Mouse (Mus musculus) MN1 (cell line): Measurements from ENCODE around the gene Uts2.

Source experiments
- DNase-seq: peaks from one replicate; pipeline ENCODE4 v3.0.0-alpha.2; 2016; ENCODE audit warnings: low spot score

The Uts2 gene

DNA sequence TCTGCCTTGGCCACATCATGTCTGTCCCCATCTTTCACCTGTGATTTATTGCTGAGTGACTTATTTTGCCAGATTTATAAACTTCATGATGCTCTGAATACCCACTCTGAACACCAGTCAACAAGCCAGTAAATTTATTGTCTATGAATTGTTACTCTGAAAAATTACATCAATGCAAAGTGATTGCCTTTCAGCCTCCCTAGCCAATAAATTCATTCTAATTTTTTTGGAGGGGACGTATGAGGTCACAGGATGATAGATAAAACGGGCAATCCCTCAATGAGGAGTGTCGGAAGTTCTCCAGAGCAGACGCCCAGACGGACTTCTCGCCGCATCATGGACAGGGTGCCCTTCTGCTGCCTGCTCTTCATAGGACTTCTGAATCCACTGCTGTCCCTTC, at the start of gene Uts2:
Gene Uts2, plus strand, starts transcription at position 301 of the 400 bp plus-strand sequence.
- DNase-seq = no peak

DNA sequence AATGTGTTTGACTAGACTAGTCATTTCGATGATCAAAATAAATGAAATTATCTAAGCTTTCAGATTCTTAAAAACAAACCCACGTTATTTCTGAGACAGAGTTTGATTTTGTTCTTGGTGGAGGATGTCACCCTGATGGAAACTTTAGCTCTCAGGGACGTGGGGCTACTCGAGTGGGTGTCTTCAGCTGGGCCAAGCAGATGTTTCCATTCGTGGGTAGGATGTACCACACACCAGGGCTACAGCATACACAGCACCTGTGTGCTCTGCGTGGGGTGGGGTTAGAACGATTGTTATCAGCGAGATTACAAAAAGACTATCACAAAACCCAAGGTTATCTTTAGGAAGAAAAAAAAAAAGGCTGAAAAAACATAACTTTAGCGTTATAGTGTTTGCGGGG, 45.9 kb upstream of the Uts2 start:
- no peak for DNase-seq

DNA sequence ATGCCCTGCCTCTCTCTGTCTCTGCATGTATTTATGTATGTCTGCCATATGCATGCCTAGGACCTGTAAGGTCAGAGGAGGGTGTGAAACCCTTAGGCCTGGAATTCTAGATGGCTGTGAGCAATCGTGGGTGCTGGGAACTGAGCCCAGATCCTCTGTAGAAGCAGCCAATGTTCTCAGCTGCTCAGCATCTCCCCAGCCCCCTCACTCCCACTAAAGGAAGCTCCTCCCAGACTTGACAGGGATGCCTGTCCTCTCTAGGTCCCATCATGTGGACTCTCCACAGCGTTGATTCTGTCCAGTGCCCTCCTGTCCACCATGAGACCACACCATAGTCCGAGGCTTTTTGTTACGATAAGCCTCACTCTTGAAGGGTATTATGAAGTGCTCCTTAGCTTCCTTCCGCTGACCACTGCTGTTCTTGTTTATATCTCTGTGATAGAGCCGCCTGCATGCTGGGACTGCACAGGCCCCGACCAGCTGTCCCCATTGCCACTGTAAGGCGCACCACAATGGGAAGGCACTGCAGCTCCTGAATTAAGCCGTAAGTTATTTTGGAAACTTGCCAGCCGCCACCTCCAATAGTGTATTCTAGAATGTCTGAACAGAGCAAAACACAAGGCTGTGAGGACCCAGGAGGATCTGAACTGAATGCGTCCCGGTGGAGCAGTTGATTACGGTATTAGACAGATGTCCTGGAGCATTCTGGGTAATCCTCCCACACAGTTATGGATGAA, 40.4 kb upstream of the Uts2 start:
- DNase-seq = no peak

DNA sequence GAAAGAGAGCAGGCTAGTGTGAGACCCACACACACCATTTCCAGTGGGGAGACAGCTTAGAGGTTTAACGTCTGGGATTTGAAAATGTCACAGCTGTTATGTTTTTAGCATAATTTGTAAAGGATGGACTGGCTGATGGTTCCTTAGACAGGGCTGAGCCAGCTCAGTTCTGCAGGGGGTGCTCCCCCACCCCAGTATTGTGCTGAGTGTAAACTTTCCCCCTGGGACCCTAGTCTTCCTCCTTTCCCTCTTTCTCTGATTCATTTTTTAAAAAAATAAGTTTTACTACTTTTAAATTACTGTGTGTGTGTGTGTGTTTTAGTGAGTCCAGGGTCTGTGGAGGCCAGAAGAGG, 39.8 kb upstream of the Uts2 start:
- DNase-seq = no peak

DNA sequence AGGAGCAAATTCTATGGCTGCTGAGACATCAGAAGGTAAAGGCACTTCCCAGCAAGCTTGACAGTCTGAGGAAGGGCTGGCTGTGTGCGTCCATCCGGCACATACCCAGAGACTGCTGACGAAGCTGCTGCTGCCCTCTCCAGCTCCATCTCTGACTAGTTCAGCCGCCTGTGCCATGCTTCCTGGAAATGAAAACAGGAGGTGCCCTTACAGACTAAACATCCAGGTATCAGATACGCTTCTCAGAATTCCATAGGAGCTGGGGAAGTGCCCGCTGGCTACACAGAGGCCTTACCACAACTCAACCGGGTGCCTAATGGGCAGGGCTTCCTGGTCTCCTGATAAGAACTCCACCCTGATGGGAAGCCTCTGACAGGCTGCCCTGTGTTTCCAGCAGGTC, 38.4 kb upstream of the Uts2 start:
- DNase-seq = no peak

DNA sequence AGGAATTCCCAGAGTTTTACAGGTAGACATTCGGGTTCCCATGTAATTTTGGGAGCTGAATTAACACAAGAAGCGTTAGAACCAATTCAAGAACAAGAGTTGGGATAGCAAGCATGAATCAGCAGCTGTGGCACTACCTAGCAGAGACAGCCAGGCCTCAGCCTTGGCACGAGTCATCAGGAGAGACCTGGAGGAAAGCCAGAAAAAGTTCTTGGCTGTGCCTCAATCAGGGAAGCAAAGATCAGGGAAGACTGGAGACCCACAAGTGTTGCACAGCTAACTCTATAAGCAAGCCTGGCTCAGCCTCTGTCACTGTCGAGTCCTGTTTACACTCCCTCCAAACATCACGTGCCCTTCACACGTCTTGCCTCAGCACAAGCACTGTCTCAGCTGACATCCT, 34.7 kb upstream of the Uts2 start:
- peak; percentile 48 for DNase-seq

DNA sequence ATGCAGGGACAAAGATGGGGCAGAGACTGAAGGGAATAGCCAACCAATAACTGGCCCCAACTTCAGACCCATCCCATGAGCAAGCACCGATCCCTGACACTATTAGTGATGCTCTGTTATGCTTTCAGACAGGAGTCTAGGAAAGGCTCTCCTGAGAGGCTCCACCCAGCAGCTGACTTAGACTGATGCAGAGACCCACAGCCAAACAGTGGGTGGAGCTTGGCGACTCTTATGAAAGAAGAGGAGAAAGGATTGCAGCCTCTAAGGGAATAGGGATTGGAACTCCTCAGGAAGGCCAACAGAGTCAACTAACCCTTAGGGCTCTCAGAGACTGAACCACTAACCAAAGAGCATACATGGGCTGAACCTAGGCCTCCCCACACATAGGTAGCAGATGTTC, 33.2 kb upstream of the Uts2 start:
- no peak for DNase-seq

DNA sequence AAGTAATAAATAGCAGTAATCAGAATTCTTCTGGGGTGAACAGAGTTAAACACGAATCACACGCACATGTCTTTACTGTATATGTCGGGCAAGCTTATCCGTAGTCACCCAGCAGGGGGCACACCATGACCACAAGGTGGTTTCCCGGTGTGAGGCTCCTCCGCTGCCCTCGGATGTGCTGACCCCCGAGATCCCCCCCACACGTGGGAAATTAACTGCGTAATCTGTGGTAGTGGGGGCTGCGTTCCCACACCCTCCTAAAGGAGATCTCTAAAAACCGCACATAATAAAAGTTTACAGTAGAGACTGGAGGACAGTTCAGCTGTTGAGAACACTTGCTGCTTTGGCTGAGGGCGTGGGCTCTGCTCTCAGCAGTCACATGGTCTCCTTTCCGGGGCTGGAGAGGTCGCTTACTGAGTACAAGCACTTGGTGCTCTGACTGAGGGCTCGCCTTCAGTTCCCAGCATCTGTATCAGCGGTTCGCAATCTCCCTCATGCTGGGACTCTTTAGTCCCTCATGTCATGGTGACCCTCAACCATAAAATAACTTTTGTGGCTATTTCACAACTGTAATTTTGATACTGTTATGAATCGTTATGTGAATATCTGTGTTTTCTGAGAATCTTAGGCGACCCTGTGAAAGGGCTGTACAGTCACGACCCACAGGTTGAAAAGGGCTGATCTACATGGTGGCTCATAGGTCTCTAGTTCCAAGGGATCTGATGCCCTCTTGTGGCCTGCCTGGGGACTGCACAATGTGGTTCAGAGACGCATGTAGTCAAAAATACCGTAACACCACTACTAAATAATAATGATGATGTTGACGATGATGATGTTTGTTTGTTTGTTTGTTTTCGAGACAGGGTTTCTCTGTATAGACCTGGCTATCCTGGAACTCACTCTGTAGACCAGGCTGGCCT, 32.0 kb upstream of the Uts2 start:
- peak; percentile 91 for DNase-seq

DNA sequence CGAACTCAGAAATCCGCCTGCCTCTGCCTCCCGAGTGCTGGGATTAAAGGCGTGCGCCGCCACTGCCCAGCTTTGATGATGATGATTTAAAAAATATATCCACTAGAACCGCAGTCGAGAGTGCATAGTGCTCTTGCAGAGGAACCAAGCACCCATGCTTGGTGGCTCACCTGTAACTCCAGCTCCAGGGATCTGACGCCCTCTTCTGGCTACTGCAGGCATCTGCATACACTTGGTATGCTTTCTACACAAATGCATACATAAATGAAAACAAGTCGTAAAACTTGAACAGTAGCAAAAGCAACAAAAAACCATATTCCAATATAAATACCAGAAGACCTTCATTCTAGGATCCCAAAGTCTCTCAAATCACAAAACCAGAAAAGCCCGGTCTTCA, 31.3 kb upstream of the Uts2 start:
- no peak for DNase-seq

DNA sequence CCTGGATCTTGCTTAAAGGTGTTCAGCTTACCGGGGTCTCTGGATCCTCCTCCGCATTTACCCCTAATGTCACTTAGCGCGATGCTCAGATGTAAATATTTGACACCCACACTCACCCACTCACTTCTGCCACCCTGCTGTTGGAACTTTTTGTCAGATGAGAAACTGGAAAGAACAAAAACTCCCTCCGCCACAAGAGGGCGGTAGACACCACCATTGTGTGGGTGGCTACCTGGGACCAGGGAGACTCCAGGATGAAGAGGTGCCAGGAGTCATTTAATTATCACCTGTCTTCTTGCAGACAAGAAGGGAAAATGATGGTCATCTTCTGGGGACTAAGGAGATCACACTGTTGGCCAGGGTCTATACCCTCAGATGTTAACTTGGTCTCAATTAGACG, 30.3 kb upstream of the Uts2 start:
- DNase-seq = peak; percentile 76

DNA sequence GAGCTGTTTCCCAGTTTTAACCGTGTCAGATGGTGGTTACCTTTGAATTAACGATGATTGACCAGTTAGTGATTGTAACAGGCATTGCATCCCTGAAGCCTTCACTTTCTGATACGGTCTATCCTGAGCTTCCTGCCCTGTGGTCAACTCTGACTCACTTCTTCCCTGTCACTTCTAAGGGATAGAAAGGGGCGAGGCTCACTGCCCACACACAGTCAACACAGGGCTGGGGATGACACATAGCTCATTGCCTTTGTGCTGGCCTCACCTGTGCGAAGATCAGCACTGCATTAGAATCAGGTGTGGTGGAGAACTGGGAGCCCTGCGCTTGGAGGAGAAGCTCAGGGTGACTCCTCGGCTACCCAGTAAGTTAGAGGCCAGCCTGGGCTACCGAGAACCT, 27.9 kb upstream of the Uts2 start:
- no peak for DNase-seq

DNA sequence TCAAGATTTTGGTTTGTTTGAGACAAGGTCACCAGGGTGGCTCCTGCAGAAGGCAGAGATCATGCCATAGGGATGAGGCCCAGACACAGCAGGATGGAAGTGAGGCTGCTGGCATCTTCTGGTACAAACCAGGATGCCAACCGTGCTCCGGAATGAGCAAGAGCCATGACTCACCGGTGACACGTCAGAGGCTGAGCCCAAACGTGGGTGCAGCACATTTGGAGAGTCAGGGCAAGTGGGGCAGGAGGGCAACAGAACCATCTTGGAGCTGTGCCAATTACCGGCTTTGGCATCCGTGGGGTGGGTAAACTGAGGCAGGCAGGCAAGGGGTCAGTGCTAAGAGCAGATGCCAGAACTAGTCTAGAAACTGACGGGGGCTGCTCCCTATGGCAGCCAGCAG, 23.6 kb upstream of the Uts2 start:
- DNase-seq = peak; percentile 44

DNA sequence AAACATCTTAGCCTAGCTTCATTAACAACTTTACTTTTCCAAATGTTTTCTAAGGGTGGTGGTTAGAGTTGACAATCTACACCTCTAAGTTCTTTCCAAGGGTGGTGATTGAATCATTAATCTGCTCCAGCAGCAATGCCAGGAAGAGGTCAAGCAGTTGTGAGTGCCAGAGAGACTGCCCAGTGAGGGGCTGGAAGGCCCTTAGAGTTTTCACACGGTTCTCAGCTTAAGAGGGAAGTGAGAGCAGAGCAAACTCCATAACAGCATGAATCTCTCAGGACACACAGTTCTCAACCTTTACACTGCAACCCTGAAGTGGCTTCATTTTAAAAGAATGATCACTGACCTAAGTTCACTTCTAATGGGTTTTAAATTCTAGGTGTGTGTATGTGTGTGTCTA, 21.8 kb upstream of the Uts2 start:
- DNase-seq = no peak

DNA sequence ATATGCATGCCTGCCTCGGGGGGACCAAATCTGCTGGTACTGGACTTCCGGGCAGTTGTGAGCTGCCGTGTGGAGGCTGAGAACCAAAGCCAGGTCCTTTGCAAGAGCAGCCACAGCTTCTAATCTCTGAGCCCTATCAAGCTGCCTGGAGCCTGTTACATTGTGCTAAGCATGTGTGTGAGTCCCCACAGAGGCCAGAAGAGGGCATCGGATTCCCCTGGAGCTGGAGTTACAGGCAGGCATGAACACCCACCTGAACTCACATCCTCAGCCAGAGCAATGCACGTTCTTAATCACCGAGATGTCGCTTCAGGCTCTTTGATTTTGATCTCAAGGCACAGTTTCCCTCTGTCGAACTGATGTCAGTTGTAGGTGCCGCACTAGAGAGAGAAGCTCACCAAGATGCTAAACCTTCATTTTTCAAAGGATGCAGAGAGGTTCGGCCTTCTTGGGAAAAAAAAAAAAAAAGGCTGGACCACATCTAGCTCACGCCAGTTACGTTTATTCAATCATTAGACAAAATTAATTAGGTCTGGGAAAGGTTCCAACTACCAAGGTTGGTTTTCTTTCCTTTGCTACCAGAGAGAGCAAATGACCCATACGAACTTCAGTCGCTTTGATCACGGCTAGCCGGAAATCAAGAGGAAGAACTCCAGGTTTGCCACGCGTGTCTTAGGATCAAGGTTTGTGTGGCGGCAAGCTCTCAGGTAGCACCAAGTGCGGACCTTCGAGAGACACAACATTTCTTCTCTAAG, 18.6 kb upstream of the Uts2 start:
- DNase-seq = no peak

DNA sequence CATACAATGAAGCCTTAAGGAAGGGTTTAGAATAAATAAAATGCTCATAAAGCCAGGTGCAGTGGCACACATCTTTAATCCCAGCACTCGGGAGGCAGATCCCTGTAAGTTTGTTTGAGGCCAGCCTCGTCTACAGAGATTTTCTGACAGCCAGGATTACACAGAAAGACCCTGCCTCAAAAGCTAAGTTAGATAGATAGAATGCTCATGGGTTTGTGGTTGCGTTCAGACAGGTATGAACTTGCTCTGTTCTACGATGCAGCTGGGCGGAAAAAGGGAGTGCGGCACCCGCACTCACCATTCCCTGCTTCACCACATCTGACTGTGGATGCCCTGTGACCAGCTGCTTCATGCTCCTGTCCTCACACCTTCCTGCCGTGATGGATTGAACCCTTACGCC, 17.4 kb upstream of the Uts2 start:
- DNase-seq = no peak

DNA sequence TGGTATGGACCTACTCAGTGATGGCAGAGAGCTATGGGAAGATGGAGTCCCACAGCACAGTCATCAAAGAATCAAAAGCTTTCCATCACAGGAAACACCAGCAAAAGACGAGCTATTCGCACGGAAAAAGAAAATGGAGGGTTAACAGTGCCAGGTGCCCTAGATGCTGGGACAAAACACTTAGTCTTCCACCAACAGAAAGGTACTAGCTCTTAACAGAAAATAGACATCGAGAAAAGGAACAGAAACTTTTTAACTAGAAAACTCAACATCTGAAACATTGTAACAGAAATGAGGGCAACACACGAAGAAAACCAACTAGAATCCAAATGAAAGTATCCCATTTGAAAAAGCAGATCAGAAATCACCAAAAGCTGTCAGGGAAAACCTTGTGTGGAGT, 16.7 kb upstream of the Uts2 start:
- no peak for DNase-seq

DNA sequence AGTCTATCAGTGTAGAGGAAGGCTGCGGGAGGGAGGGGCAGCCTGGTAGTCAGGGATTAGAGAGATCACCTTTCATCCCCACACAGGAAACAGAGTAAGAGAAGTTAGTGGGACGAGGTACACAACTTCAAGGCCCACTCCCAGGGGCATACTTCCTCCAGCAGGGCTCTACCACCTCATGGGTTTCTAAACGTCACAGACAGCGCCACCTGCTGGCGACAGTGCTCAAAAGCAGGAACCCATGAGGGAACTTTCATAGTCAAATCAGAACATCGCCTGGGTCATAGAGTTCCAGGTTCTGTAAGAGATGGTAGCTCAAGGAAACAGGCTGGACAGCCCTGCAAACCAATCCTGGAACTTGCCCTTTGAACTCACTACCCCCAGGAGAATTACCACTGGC, 6.7 kb upstream of the Uts2 start:
- DNase-seq = peak; percentile 27

DNA sequence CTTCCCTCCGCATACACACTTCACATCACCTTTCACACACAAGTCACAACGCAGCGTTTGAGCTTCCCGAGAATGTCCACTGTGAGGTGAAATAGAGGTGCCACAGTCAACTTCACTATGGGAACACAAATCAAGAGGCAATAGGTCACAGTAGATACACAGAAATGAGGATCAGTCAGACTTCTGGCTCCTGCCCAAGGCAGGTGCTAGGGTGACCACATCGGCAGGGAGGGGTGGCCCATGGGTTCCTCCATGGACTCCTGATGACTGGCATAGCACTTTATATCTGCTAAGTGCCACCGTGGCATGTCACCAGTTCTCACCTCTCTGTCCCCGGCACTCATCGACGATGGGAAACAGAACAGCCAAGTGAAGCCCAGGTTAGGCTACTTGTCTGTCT, 1.7 kb downstream of the Uts2 start:
- no peak for DNase-seq

DNA sequence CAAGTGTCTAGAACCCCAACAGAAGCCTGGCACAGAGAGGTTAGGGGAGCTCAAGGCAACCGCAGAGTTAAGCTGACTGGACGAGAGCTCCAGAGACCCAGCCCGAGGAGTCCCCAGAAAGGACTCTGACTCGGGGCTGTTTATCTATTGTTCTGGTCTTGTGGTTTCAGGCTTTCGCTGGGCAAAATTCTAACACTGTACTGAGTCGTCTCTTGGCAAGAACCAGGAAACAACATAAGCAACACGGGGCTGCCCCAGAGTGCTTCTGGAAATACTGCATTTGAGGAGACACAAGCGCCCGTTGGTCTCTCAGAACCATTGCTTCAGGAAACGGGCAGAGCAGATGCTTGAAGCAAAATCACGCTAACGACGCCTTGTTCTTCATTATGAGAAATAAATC, 4.5 kb downstream of the Uts2 start:
- no peak for DNase-seq

DNA sequence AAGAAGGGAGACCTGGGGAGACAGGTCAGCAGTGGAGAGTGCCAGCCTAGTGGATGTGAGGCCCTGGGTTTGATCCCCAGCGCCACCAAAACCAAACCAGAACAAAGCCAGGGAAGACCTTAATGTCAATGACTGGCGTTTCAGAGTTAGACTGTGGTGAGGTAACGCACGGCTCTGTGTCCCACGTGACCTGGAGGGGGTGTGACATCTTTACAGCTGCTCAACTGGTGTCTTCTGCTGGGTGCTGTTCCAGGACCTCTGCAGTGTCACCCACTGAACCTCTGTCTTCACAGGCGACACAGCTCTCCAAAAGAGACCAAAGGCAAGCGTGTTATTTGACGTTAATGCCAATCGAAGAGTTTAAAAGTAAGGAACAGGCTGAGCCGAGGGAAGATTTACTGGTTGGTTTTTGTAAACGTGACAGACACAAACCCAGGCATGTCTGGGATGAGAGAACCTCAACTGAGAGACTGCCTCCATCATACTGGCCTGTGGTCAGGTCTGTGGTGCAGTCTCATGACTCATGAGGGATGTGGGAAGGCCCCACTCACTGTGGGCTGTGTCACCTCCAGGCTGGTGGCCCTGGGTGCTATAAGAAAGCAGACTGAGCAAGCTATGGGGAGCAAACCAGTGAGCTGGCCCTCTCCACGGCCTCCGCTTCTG, 8.9 kb downstream of the Uts2 start:
- no peak for DNase-seq

DNA sequence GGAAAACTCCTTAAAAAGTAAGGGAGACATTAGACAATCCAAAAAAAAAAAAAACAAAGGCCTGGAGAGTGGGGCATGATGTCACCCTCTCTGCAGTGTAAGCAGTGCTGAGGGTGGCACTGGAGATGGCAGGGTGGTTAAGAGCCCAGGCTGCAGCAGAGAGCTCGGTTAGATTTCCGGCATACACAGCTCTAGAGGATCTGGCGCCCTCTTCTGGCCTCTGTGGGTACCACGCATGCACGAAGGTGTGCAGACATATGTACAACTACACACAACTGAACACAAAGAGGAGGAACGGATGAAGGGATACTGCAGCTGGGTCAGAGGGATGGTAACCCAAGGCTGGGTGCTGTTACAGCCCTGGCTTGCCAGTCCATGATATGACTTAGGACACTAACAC, 10.0 kb downstream of the Uts2 start:
- no peak for DNase-seq

DNA sequence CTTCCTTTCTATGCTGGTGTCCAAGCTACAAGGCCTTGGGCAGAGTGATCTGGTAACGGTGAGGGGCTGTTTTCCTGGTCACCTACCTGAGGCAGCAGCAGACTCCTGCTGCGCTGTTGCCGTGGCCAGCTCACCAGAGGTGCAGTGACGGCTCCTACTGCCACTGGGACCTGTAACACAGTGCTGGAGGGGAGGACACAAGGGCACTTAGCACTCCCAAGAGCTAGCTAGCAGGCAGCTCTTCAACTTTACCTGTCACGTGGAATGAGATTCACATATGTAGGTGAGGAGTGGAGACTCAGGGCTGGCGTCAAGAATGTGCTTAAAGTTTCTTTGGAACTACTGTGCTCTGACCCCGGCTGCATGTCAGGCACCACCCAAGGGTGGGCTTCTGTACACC, 13.4 kb downstream of the Uts2 start:
- DNase-seq = no peak
